Mouse (Mus musculus) lung, embryonic 16.5 days (tissue): ENCODE measurements at regions not wholly inside any gene's neighbourhood (a gene's known extent, or its start where the extent isn't known, plus 50 kb on each side); places are given as distances from the start of the nearest gene placed in this dataset.

Experiments
- ATAC-seq: fragments of 200-750 bp; cut with Nextera tagmentation; 2 replicates; pipeline ENCODE4 v1.8.0; 2017; ENCODE audit warnings: low read depth, mild to moderate bottlenecking, moderate library complexity
- H3K27ac ChIP-seq: fragments of 300-500 bp; sonication (generic); 2 replicates; pipeline ENCODE4 v1.5.1; 2014; ENCODE audit warnings: mild to moderate bottlenecking, control low read depth, low read length
- H3K27me3 ChIP-seq: fragments of 300-500 bp; sonication (generic); 2 replicates; pipeline ENCODE4 v1.6.1; 2014; ENCODE audit warnings: low read depth, low read length, mixed read lengths; ENCODE audit not compliant: control insufficient read depth, insufficient read depth
- H3K36me3 ChIP-seq: fragments of 300-500 bp; sonication (generic); 2 replicates; pipeline ENCODE4 v1.6.1; 2014; ENCODE audit warnings: low read length; ENCODE audit not compliant: control insufficient read depth, insufficient read depth
- H3K4me1 ChIP-seq: fragments of 300-500 bp; sonication (generic); replicated peaks from 2 replicates; pipeline ENCODE4 v1.6.1; 2014; ENCODE audit warnings: low read length, mixed read lengths; ENCODE audit not compliant: control insufficient read depth, insufficient read depth
- H3K4me2 ChIP-seq: fragments of 300-500 bp; sonication (generic); 2 replicates; pipeline ENCODE4 v1.6.1; 2014; ENCODE audit warnings: low read depth, low read length, control low read depth
- H3K4me3 ChIP-seq: fragments of 300-500 bp; sonication (generic); 2 replicates; pipeline ENCODE4 v1.5.1; 2014; ENCODE audit warnings: mild to moderate bottlenecking, low read length, control low read depth
- H3K9ac ChIP-seq: fragments of 300-500 bp; sonication (generic); 2 replicates; pipeline ENCODE4 v1.6.1; 2014; ENCODE audit warnings: low read length, control low read depth
- H3K9me3 ChIP-seq: fragments of 300-500 bp; sonication (generic); 2 replicates; pipeline ENCODE4 v1.6.1; 2016; ENCODE audit warnings: low read length; ENCODE audit not compliant: control insufficient read depth
- WGBS: fragments of 180-500 bp; shearing (Covaris S2); extraction: QIAGEN DNeasy Blood & Tissue Kit; methylation state at CpG from one replicate; pipeline ENCODE4 v1.1.7; 2014; 5-methylcytosine and 5-hydroxymethylcytosine counted together

- WGBS: 73% methylated on average over 4 of the region's 4 CpGs
- no peaks in the 10 kb centered on the region for H3K27me3 ChIP-seq
- no peaks in the 10 kb centered on the region for H3K36me3 ChIP-seq
- no peaks in the 10 kb centered on the region for H3K4me1 ChIP-seq
- no peak overlapping the region for H3K4me2 ChIP-seq
- no peak overlapping the region for H3K4me3 ChIP-seq
- ATAC-seq: no peak
- no peaks in the 10 kb centered on the region for H3K9me3 ChIP-seq
- no peak overlapping the region for H3K27ac ChIP-seq
- no peak overlapping the region for H3K9ac ChIP-seq
These were observed 292.2 kb upstream of the Pkn2 start for GRCm38 (mm10) chr3:143173971-143174370.

DNA sequence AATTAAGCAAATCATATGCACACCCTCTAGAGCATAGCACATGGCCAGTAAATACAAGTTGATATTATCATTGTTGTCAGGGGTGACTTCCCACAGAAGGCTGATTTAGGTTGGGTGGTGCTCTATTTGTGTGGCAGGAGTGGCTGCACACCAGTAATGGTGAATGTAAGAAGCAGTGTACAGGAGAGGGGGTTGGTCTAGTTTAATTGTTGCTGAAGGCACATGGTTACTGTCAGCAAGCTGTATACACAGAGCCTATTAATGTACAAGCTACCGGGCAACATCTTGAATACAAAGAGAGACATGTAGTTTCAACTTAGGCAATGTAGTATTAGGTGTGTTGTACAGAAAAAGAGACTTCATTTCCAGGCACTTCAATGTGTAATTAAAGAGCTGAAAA is 280.6 kb upstream of the Pkn2 start:
- Histone ChIP-seq H3K4me2 (no peak overlapping the region), H3K27me3 (no peaks in the 10 kb centered on the region), H3K36me3 (no peaks in the 10 kb centered on the region), H3K27ac (no peak overlapping the region), H3K9me3 (no peaks in the 10 kb centered on the region), H3K9ac (no peak overlapping the region), H3K4me1 (no peaks in the 10 kb centered on the region), H3K4me3 (no peak overlapping the region)
- ATAC-seq: no peak
- 75% methylated on average over 1 of the region's 1 CpGs for WGBS

DNA sequence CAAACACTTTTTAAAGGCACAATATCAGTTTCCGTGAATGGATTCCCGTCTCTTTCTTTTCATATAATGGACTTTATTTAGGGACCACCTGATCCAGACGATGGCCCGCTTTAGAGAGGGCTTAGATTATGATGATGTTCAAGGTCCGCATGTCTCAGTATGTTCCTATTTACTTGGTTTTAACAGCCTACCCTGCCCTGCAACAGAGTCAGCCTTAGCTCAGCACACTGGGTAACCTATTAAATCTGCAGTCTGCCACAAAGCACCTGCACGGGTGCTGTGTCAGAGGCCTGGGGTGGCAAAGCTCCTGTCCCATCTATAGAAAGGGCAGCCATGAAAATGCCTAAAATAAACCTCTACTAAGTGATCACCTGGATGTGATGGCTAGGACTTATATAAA is 280.2 kb upstream of the Pkn2 start:
- H3K9ac ChIP-seq: no peak overlapping the region
- no peaks in the 10 kb centered on the region for H3K27me3 ChIP-seq
- H3K4me1 ChIP-seq: no peaks in the 10 kb centered on the region
- no peaks in the 10 kb centered on the region for H3K9me3 ChIP-seq
- 88% methylated on average over 6 of the region's 6 CpGs for WGBS
- H3K4me2 ChIP-seq: no peak overlapping the region
- ATAC-seq: no peak
- H3K27ac ChIP-seq: no peak overlapping the region
- no peaks in the 10 kb centered on the region for H3K36me3 ChIP-seq
- no peak overlapping the region for H3K4me3 ChIP-seq

GRCm38 (mm10) chr3:143158568-143158967 is 276.8 kb upstream of the Pkn2 start:
- H3K36me3 ChIP-seq: no peaks in the 10 kb centered on the region
- WGBS: 55% methylated on average over 5 of the region's 5 CpGs
- ATAC-seq: no peak
- H3K9me3 ChIP-seq: no peaks in the 10 kb centered on the region
- H3K4me1 ChIP-seq: no peaks in the 10 kb centered on the region
- no peaks in the 10 kb centered on the region for H3K27me3 ChIP-seq
- no peak overlapping the region for H3K4me3 ChIP-seq
- no peak overlapping the region for H3K4me2 ChIP-seq
- H3K27ac ChIP-seq: no peak overlapping the region
- no peak overlapping the region for H3K9ac ChIP-seq

GRCm38 (mm10) chr3:143156733-143157524 is 275.1 kb upstream of the Pkn2 start:
- Histone ChIP-seq H3K4me1 (no peaks in the 10 kb centered on the region), H3K9ac (no peak overlapping the region), H3K36me3 (no peaks in the 10 kb centered on the region), H3K27ac (no peak overlapping the region), H3K4me3 (no peak overlapping the region), H3K9me3 (no peaks in the 10 kb centered on the region), H3K4me2 (no peak overlapping the region), H3K27me3 (no peaks in the 10 kb centered on the region)
- no peak for ATAC-seq

- Histone ChIP-seq H3K9ac (no peak overlapping the region), H3K4me3 (no peak overlapping the region), H3K4me1 (no peaks in the 10 kb centered on the region), H3K27me3 (no peaks in the 10 kb centered on the region), H3K4me2 (no peak overlapping the region), H3K36me3 (no peaks in the 10 kb centered on the region), H3K27ac (no peak overlapping the region), H3K9me3 (no peaks in the 10 kb centered on the region)
- ATAC-seq: no peak
- WGBS: 47% methylated on average over 1 of the region's 1 CpGs
These were observed 274.4 kb upstream of the Pkn2 start for GRCm38 (mm10) chr3:143156174-143156573.

DNA sequence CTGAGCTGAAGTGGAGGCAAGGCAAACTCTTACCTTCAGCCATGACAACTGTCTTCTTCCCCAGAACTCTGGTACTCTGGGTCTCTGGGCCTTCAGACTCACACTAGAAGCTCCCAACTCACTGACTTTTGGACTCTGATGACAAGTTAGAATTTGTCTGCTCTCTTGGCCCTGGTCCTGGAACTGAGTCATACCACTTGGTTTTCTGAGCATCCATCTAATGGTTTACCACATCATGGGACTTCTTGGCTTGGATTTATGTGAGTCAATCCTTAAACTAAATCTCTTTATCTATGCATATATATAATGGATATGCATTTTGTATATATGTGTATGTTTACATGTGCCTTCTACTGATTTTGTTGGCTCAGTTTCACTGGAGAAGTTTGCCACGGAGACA is 273.8 kb upstream of the Pkn2 start:
- H3K27me3 ChIP-seq: no peaks in the 10 kb centered on the region
- H3K4me1 ChIP-seq: no peaks in the 10 kb centered on the region
- H3K4me2 ChIP-seq: no peak overlapping the region
- H3K4me3 ChIP-seq: no peak overlapping the region
- ATAC-seq: no peak
- H3K36me3 ChIP-seq: no peaks in the 10 kb centered on the region
- no peaks in the 10 kb centered on the region for H3K9me3 ChIP-seq
- WGBS: 76% methylated on average over 1 of the region's 1 CpGs
- no peak overlapping the region for H3K9ac ChIP-seq
- no peak overlapping the region for H3K27ac ChIP-seq

- no peak for ATAC-seq
- H3K4me2 ChIP-seq: no peak overlapping the region
- no peaks in the 10 kb centered on the region for H3K27me3 ChIP-seq
- no peak overlapping the region for H3K9ac ChIP-seq
- H3K9me3 ChIP-seq: no peaks in the 10 kb centered on the region
- H3K36me3 ChIP-seq: no peaks in the 10 kb centered on the region
- no peak overlapping the region for H3K27ac ChIP-seq
- no peaks in the 10 kb centered on the region for H3K4me1 ChIP-seq
- H3K4me3 ChIP-seq: no peak overlapping the region
- WGBS: 72% methylated on average over 8 of the region's 8 CpGs
These were observed 265.7 kb upstream of the Pkn2 start for GRCm38 (mm10) chr3:143147471-143147870.

DNA sequence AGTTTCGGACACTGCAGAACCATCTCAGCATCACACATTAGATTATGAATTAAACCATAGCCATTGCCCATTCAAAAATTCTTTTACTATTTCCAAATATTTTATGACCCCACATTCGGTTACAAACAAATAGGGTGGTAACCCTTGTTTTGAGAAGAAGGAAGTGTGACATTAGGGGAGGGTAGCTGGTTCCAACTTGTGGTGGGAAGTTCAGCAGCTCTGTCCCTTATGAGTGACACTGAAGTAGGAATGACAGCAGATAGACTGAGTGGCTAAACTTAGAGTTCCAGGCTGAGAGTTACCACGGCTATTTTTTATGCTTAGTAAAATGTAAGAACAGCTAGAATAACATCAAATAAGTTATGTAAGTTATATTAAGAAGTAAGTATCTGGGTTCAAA is 257.1 kb upstream of the Pkn2 start:
- no peaks in the 10 kb centered on the region for H3K9me3 ChIP-seq
- no peak overlapping the region for H3K9ac ChIP-seq
- no peak for ATAC-seq
- no peaks in the 10 kb centered on the region for H3K27me3 ChIP-seq
- no peak overlapping the region for H3K4me3 ChIP-seq
- no peaks in the 10 kb centered on the region for H3K4me1 ChIP-seq
- no peaks in the 10 kb centered on the region for H3K36me3 ChIP-seq
- WGBS: 75% methylated on average over 3 of the region's 3 CpGs
- no peak overlapping the region for H3K27ac ChIP-seq
- no peak overlapping the region for H3K4me2 ChIP-seq

GRCm38 (mm10) chr3:143134528-143134927 is 252.7 kb upstream of the Pkn2 start:
- ATAC-seq: no peak
- 69% methylated on average over 2 of the region's 2 CpGs for WGBS
- Histone ChIP-seq H3K9ac (no peak overlapping the region), H3K27ac (no peak overlapping the region), H3K4me1 (no peaks in the 10 kb centered on the region), H3K9me3 (no peaks in the 10 kb centered on the region), H3K27me3 (no peaks in the 10 kb centered on the region), H3K4me2 (no peak overlapping the region), H3K4me3 (no peak overlapping the region), H3K36me3 (no peaks in the 10 kb centered on the region)
